Mouse (Mus musculus) inflammation-experienced regulatory T-cells, adult 6 months (primary cell): ENCODE measurements around the gene Slc9a8. TPM values are rescaled to one million over a fixed set of nuclear protein-coding genes. Genes with fewer than 3 reads are reported as not detected.

Experiments used
- ATAC-seq: one replicate; pipeline ENCODE4 v1.8.0; 2017
- polyA plus RNA-seq, 3 experiments: library from polyadenylated mRNA; unstranded; fragments of 100-300 nt; shearing (Covaris generic); gene quantifications; one replicate each; pipeline ENCODE4 v1.2.1; 2017

The Slc9a8 gene
- polyA plus RNA-seq, 3 experiments from 2014 or later: 28.6 to 62.5 (median 41.6) TPM

DNA sequence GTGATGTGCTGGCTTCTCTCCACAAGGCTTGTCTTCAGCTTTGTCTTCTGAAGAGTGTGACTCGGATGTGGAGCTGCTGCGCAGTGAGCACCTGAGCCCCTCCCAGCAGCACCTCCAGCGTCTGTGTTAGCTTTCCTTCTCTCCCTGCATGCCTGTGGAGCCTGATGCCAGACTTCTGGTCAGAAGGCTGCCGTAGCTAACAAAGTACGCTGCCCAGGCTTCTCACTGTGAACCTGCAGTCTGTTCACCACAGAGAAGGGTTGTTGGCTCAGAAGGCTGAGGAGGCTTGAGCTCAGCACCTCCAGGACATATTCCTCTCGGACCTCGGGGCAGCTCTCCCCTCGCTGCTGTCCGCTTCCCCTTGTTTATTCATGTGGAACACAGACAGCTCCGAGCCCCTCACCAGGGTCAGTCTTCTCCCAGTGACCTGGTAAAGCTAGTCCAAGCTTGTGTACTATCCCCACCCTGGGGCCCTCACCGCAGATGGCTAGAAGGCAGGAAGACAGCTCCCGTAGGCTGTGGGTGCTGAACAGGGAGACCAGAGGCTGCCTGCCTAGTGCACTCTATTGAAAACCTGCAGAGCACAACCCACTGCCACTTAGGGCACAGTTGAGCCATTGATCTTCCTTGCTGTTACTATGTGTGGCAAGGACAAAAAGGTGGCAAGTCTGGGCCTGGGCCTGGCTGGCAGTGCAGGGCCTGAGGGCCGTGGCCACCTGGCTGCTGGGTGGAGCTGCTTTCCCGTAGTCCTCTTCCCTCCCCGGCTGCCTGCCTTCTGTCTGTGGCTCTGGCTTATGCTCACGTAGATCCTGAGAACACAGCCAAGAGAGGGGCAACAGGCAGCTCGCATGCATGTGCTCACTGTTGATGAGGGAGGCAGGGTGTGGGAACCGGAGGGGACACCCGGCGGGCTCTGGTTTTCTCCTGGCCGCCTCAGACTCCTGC lies 28.1 kb downstream of the Slc9a8 start:
- no peak for ATAC-seq

DNA sequence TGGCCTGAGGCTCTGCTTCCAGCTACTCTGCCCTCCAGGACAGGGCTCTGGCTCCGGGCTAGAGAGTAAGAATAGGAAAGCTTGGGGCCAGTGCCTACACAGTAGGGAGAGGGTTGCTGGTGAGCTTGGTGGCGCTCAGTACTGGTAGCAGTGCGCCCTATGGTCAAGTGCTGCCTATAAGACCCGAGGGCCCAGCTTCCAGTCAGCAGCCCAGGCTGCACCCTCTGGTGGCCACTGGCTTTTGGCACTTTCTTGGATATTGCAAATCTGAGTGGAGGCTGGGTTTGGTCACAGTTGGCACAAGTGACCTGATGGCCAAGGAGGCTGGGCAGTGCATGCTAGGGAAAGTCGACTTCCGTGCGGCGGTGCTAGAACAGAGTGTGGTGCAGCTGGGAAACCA lies 29.1 kb downstream of the Slc9a8 start:
- no peak for ATAC-seq

DNA sequence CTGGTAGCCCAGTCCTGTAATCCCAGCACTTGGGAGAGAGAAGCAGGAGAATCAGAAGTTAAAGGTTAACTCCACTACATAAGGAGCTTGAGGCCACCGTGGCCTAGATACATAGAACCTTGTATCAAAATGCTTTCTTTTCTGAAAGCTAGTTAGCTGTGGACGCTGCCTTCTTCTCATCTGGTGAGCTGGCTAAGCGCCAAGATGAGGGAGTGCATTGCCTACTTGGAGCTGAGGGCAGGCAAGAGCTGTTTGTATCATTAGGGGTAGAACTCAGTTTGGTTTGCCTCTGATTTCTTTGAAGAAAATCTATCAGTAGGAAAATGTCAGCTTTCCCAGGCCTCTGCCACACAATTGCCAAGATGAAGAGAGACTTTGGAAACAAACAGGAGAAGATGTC lies 32.3 kb downstream of the Slc9a8 start:
- no peak for ATAC-seq

DNA sequence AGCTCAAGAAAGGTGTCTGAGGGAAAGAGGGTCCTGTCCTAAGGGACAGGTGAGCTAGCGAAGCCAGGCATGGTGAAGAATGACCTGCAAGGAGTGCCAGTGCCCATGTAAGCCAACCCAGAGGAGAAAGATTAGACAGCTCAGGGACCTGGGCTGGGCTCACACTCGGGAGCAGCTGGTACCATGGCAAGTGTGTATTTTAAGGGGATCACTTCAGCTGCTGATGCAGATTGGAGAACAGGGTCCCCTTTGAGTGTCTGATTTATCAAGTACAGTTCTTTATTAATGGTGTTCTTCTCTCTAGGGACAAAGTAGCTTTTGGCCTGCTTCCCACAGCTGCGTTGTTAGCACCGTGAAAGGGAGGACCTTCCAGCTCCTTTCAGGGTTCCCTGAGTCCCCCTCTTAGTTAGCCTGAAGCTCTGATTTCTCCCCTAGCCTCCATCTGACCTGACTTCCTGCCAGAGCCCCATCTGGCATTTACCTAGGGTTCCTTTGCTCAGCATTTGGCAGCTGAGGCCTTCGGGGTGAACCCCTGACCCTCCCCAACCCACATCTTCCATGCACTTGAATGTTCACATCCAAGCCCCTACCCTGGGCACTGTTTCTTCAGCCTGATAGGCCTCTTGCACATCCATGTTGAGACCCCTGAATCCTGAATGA lies 35.0 kb downstream of the Slc9a8 start:
- ATAC-seq: no peak

- ATAC-seq: no peak
Observed at GRCm38 (mm10) chr2:167457213-167457612, 35.7 kb downstream of the Slc9a8 start.

GRCm38 (mm10) chr2:167458548-167458947 lies 37.0 kb downstream of the Slc9a8 start:
- no peak for ATAC-seq

GRCm38 (mm10) chr2:167459071-167459865 lies 37.8 kb downstream of the Slc9a8 start:
- ATAC-seq: no peak

DNA sequence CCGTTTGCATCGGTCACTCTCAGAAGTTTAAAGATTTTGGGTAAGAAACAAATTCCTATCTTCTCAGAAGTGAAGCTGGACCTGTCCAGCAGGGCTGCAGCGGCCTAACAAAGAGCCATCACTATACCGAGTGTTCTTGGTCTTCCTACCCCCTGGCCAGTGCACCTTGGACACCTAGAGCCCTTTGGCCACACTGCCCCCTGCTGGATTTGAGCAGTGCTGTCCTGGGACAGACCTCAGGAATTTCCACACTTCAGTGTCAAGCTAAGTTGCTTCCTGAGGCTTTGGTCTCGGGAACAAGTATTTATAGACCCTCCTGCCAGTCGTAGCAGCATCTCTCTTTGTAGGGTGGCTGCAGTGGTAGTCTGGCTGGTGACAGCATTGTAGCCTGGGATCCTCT lies 41.4 kb downstream of the Slc9a8 start:
- ATAC-seq: no peak

GRCm38 (mm10) chr2:167463802-167464201 lies 42.3 kb downstream of the Slc9a8 start:
- no peak for ATAC-seq

- no peak for ATAC-seq
Observed at GRCm38 (mm10) chr2:167465951-167466350, 44.4 kb downstream of the Slc9a8 start.

GRCm38 (mm10) chr2:167467214-167467613 lies 45.7 kb downstream of the Slc9a8 start:
- no peak for ATAC-seq

GRCm38 (mm10) chr2:167468444-167468843 lies 46.9 kb downstream of the Slc9a8 start:
- no peak for ATAC-seq

GRCm38 (mm10) chr2:167470611-167471010 lies 49.1 kb downstream of the Slc9a8 start:
- no peak for ATAC-seq

DNA sequence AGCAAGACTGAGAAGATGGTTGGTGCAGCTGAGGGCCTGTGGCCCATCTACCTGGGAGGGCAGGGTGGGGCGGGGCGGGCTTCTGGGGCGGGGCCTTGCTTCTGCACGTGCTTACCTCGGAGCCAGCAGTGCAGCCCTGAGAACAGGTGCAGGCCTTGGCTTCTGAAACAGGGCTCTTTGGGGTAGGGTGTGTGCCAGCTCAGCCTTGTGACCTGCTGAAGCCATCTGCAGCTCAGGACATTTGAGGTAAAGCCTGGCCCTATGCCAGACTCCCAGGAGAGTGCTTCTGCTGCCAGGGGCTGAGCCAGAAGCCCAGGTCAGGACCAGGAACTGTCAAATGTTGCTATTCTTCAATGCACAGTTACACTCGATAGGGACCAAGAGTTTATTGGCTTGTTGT lies 50.1 kb downstream of the Slc9a8 start:
- no peak for ATAC-seq

DNA sequence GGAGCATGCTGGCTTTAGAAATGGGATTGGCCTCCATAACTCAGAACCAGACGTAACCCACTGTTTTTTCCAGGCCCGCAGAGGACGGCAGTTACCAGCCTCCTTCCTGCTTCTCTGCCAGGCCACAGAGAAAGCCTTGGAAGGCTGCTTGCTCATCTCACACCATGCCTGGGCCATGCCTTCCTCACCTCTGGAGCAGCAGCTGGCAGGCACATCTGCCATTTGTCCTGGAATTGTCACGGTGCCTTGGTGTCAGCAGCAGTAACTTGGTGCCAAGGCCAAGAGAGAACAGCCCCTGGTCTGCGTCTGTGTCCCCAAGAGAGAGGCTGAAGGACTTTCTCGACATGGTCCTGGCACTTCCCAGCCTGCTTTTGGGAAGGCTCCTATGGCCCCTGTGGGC lies 52.7 kb downstream of the Slc9a8 start:
- no peak for ATAC-seq

GRCm38 (mm10) chr2:167475596-167475995 lies 54.1 kb downstream of the Slc9a8 start:
- no peak for ATAC-seq

GRCm38 (mm10) chr2:167476200-167476688 lies 54.7 kb downstream of the Slc9a8 start:
- no peak for ATAC-seq

- ATAC-seq: no peak
Observed at GRCm38 (mm10) chr2:167476762-167477161, 55.2 kb downstream of the Slc9a8 start.

DNA sequence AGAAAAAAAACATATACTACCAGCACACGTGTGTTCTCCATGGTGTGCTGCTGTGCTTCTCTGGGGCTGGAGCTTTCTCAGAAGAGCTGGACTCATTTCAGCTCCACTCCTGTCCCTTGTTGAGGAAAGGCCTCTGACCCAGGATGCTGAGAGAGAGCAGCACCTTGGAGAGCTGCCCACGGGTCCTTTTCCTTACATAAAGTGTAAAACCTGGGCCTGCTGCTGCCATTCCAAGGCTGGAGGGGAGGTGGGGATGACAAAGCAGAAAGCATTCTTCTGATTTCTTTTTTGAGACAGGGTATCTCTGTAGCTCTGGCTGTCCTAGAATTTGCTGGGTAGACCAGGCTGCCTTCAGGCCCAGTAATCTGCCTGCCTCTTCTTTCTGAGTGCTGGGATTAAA lies 56.6 kb downstream of the Slc9a8 start:
- no peak for ATAC-seq

DNA sequence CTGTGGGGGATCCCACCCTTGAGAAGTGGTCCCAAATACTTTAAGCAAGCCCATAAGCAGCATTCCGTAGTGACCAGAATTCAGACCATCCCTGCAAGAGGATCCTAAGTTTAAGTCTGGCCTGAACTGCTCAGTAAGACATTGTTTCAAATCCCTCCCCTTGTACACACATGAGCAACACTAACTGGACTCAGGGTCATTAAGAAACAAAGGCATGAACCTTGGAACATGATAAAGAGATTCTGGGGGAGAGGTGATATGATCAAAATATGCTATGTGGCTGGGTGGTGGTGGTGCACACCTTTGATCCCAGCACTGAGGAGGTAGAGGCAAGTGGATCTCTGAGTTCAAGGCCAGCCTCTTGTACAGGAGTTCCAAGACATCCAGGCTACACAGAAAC lies 58.0 kb downstream of the Slc9a8 start:
- ATAC-seq: no peak

DNA sequence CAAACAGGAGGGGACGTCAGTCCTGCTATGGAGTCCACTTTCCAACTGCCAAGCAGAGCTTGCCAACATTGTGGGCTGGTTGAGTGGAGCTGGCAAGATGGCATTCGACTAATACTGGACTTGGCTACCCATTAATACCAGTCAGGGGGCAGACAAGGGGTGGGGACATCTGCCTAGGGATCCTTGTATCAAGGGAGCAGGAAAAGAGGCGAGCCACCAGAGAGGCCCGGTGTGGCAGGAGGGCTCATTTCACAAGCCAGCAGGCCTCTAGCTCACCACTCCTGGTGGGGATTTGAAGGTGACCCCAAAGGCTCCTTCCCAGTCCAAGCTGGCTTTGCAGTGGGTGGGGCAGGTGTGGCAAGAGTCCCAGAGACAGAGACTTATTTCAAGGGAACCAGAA lies 61.2 kb downstream of the Slc9a8 start:
- ATAC-seq: no peak

- ATAC-seq: no peak
Observed at GRCm38 (mm10) chr2:167483081-167483826, 61.7 kb downstream of the Slc9a8 start.
